Mouse (Mus musculus) E14TG2a.4 (cell line): Measurements from ENCODE around the gene Hrh1.

Experiments
- CTCF ChIP-seq: conservative IDR thresholded peaks from 2 replicates; pipeline ENCODE4 v1.5.1; 2014; ENCODE audit warnings: low read length
- NANOG ChIP-seq: IDR thresholded peaks from 2 replicates; pipeline ENCODE4 v1.6.1; 2014; ENCODE audit warnings: borderline replicate concordance, low read length, mixed read lengths
- POU5F1 ChIP-seq: IDR thresholded peaks from 2 replicates; pipeline ENCODE4 v1.6.1; 2014; ENCODE audit warnings: low read length, borderline replicate concordance

- TF ChIP-seq CTCF (no peak), POU5F1 (no peak), NANOG (no peak)
Observed at GRCm38 (mm10) chr6:114362355-114362754, 35.4 kb upstream of the Hrh1 start.
